Mouse (Mus musculus) embryonic fibroblast, embryonic 13.5 days (primary cell): ENCODE measurements around the gene Yars2.

ENCODE experiments used
- CTCF ChIP-seq: IDR thresholded peaks from 2 replicates; pipeline ENCODE4 v1.5.1; 2011; ENCODE audit warnings: mild to moderate bottlenecking, control low read depth, low read length, moderate library complexity, borderline replicate concordance; ENCODE audit not compliant: insufficient read depth
- POLR2A ChIP-seq: IDR thresholded peaks from 2 replicates; pipeline ENCODE4 v1.6.1; 2011; ENCODE audit warnings: low read depth, mild to moderate bottlenecking, control low read depth, low read length, moderate library complexity

- TF ChIP-seq POLR2A (no peak), CTCF (no peak)
These were observed 41.3 kb upstream of the Yars2 start for GRCm38 (mm10) chr16:16261481-16261880.
